Comparison of ENCODE assay signal across 14 mouse cellular contexts in the genomic region with DNA sequence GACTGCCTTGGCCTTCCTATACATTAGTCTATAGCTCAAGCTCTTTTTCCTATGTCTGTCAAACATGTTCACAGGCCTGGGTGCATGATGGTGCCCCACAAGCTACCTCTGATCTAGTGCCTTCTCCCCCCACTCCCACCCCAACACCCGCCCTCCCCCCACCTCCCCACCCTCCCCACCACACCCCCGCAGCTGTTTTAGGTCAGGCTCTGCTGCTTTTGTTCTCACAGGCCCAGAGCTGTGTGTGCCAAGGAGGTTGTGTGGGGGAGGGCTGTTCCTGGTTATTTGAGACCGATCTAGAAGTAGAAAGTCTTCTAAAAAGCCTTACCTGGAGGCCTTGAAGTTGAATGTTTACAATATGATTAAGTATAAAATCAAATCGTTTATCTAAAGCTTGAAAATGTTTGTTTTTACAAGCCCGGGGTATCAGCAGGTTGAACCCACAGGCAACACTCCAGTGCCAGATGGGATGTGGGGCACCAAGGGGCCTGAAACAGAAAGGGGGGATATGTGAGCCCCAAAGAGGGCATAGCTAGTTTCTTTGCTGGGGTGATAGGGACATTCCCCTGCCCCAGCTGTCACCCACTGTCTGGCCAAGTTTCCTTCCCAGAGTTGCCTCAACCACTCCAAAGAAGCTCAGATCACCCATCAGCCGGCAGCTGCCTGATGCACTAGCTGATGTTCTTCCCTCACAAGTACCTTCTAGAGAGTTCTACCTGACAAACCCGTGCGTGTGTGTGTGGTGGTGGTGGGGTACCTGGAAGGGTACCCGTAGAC. TPM values are rescaled to one million over a fixed set of nuclear protein-coding genes. Genes with fewer than 3 reads are reported as not detected.
DNase-seq lines count a peak whose midpoint lies in the region; ATAC-seq lines count a peak whose summit lies in the region.
"Had no signal": no experiment of that assay in that cellular context is flagged by ENCODE, and none has a peak within 500 bp of the region (broad histone marks: within the 10 kb centered on the region; RNA-seq: fewer than 3 reads in every experiment).

No protein-coding gene starts in this region.

- DNase-seq in embryonic facial prominence, embryonic 11.5 days (ENCODE audit: low spot score) = peak; percentile 30
- no peak for DNase-seq in embryonic facial prominence, embryonic 10.5 days (ENCODE audit: low spot score)
- no peak for DNase-seq in limb, embryonic 10.5 days (ENCODE audit: low spot score)
- peak; percentile 83 for DNase-seq in thymus, postnatal 14 days
- DNase-seq in gastrocnemius, adult 8-10 months (ENCODE audit: low spot score in 2 of 2) = no peak
- DNase-seq in left cerebral cortex, postnatal 25 days (ENCODE audit: low spot score in 2 of 2) = no peak
- DNase-seq: cerebellum, adult 2 months; heart, adult 11 months; heart, postnatal 10 days; kidney, postnatal 36 days; lung, embryonic 14.5 days had no signal

- H3K36me3 ChIP-seq in embryonic facial prominence, embryonic 11.5 days (replicated peaks; ENCODE audit: control insufficient read depth, insufficient read depth, low read depth, low read length) = no peaks in the 10 kb centered on the region
- no peaks in the 10 kb centered on the region for H3K36me3 ChIP-seq in embryonic facial prominence, embryonic 10.5 days (replicated peaks)
- no peaks in the 10 kb centered on the region for H3K36me3 ChIP-seq in limb, embryonic 12.5 days
- no peaks in the 10 kb centered on the region for H3K36me3 ChIP-seq in limb, embryonic 10.5 days
- H3K36me3 ChIP-seq: hindbrain, embryonic 15.5 days had no signal

- H3K9ac ChIP-seq in embryonic facial prominence, embryonic 11.5 days (replicated peaks; ENCODE audit: low read length) = no peak overlapping the region
- no peak overlapping the region for H3K9ac ChIP-seq in limb, embryonic 12.5 days (replicated peaks)
- H3K9ac ChIP-seq: hindbrain, embryonic 15.5 days; lung, embryonic 14.5 days had no signal

- WGBS in embryonic facial prominence, embryonic 11.5 days = 64% methylated on average over 9 of the region's 9 CpGs
- 69% methylated on average over 9 of the region's 9 CpGs for WGBS in embryonic facial prominence, embryonic 10.5 days
- WGBS in limb, embryonic 12.5 days = 71% methylated on average over 9 of the region's 9 CpGs
- WGBS in limb, embryonic 10.5 days = 77% methylated on average over 9 of the region's 9 CpGs

- no peak overlapping the region for H3K4me3 ChIP-seq in embryonic facial prominence, embryonic 11.5 days (ENCODE audit: low read depth, low read length)
- H3K4me3 ChIP-seq in embryonic facial prominence, embryonic 10.5 days = no peak overlapping the region
- no peak overlapping the region for H3K4me3 ChIP-seq in limb, embryonic 12.5 days (replicated peaks)
- H3K4me3 ChIP-seq in limb, embryonic 10.5 days = no peak overlapping the region
- H3K4me3 ChIP-seq: hindbrain, embryonic 15.5 days had no signal

- no peaks in the 10 kb centered on the region for H3K27me3 ChIP-seq in embryonic facial prominence, embryonic 11.5 days (ENCODE audit: control insufficient read depth, insufficient read depth, low read length)
- H3K27me3 ChIP-seq in embryonic facial prominence, embryonic 10.5 days (replicated peaks; ENCODE audit: low read depth, poor library complexity, severe bottlenecking) = no peaks in the 10 kb centered on the region
- H3K27me3 ChIP-seq in limb, embryonic 12.5 days = no peaks in the 10 kb centered on the region
- H3K27me3 ChIP-seq in limb, embryonic 10.5 days (ENCODE audit: low read depth, poor library complexity, severe bottlenecking) = no peaks in the 10 kb centered on the region
- H3K27me3 ChIP-seq: hindbrain, embryonic 15.5 days had no signal

- H3K4me2 ChIP-seq in embryonic facial prominence, embryonic 11.5 days (ENCODE audit: low read depth, low read length) = no peak overlapping the region
- no peak overlapping the region for H3K4me2 ChIP-seq in limb, embryonic 12.5 days
- H3K4me2 ChIP-seq: hindbrain, embryonic 15.5 days; lung, embryonic 14.5 days had no signal

- H3K27ac ChIP-seq in embryonic facial prominence, embryonic 11.5 days (replicated peaks; ENCODE audit: low read depth, low read length) = no peak overlapping the region
- no peak overlapping the region for H3K27ac ChIP-seq in embryonic facial prominence, embryonic 10.5 days (replicated peaks)
- H3K27ac ChIP-seq in limb, embryonic 12.5 days = no peak overlapping the region
- no peak overlapping the region for H3K27ac ChIP-seq in limb, embryonic 10.5 days
- H3K27ac ChIP-seq: hindbrain, embryonic 15.5 days had no signal

- H3K4me1 ChIP-seq in embryonic facial prominence, embryonic 11.5 days (ENCODE audit: control insufficient read depth, insufficient read depth, low read length) = no peaks in the 10 kb centered on the region
- H3K4me1 ChIP-seq in embryonic facial prominence, embryonic 10.5 days = peaks cover 7% of the 10 kb centered on the region; the same call in 1 of the 2 replicates
- peaks cover 5% of the 10 kb centered on the region for H3K4me1 ChIP-seq in limb, embryonic 12.5 days (replicated peaks)
- peaks cover 6% of the 10 kb centered on the region; the same call in 1 of the 2 replicates for H3K4me1 ChIP-seq in limb, embryonic 10.5 days
- H3K4me1 ChIP-seq: hindbrain, embryonic 15.5 days had no signal

- intact Hi-C loops in left cerebral cortex, postnatal 25 days (cut with DNase I) = no loop called here

- no peak for ATAC-seq in embryonic facial prominence, embryonic 11.5 days (replicated peaks; ENCODE audit: insufficient number of reproducible peaks, low FRiP score, low TSS enrichment, low read depth)
- ATAC-seq in limb, embryonic 12.5 days (ENCODE audit: insufficient number of reproducible peaks, insufficient read depth, low FRiP score, low TSS enrichment, low read depth) = 0 out of 2 replicates have a peak, but pooled peaks have one; percentile 42
- peak; percentile 20; the same call in 1 of the 2 replicates for ATAC-seq in neutrophil, adult 5-6 weeks (ENCODE audit: extremely low read depth, insufficient number of reproducible peaks, low FRiP score, poor library complexity, severe bottlenecking)

- no peaks in the 10 kb centered on the region for H3K9me3 ChIP-seq in embryonic facial prominence, embryonic 11.5 days (replicated peaks; ENCODE audit: control insufficient read depth, low read length)
- no peaks in the 10 kb centered on the region for H3K9me3 ChIP-seq in embryonic facial prominence, embryonic 10.5 days
- no peaks in the 10 kb centered on the region for H3K9me3 ChIP-seq in limb, embryonic 12.5 days
- H3K9me3 ChIP-seq in limb, embryonic 10.5 days (replicated peaks) = no peaks in the 10 kb centered on the region
- H3K9me3 ChIP-seq: hindbrain, embryonic 15.5 days had no signal

RNA-seq across cellular contexts. Expression of gene Edaradd, which starts 8.9 kb away (rescaled TPM):
- 3.1 TPM in 2 replicates for polyA plus RNA-seq in embryonic facial prominence, embryonic 11.5 days (2014; fragmentation: Nextera tagmentation; extraction: Ambion mirVana)
- polyA plus RNA-seq in embryonic facial prominence, embryonic 10.5 days (2016; fragmentation: Nextera tagmentation; extraction: Ambion mirVana) = 2.6 and 2.7 TPM in 2 replicates
- 2.3 and 2.5 TPM in 2 replicates for polyA plus RNA-seq in limb, embryonic 12.5 days (2016; fragmentation: Nextera tagmentation; extraction: Ambion mirVana)
- polyA plus RNA-seq in limb, embryonic 10.5 days (2016; fragmentation: Nextera tagmentation; extraction: Ambion mirVana) = 1.3 and 1.7 TPM in 2 replicates
- 10.2 and 10.7 TPM in 2 replicates for total RNA-seq in neutrophil, adult 5-6 weeks (2017)
- total RNA-seq in gastrocnemius, adult 8-10 months (2022) = not detected
- total RNA-seq in left cerebral cortex, postnatal 25 days (2021) = under 1 TPM; 0.09 to 0.16 TPM
- polyA plus RNA-seq: cerebellum, adult 2 months had no signal

RNA-seq across cellular contexts. Expression of gene Lgals8, which starts 46.6 kb away (rescaled TPM):
- 11.4 and 11.9 TPM in 2 replicates for polyA plus RNA-seq in embryonic facial prominence, embryonic 11.5 days (2014; fragmentation: Nextera tagmentation; extraction: Ambion mirVana)
- polyA plus RNA-seq in embryonic facial prominence, embryonic 10.5 days (2016; fragmentation: Nextera tagmentation; extraction: Ambion mirVana) = 7.8 and 9.0 TPM in 2 replicates
- 13.0 TPM in 2 replicates for polyA plus RNA-seq in limb, embryonic 12.5 days (2016; fragmentation: Nextera tagmentation; extraction: Ambion mirVana)
- polyA plus RNA-seq in limb, embryonic 10.5 days (2016; fragmentation: Nextera tagmentation; extraction: Ambion mirVana) = 5.6 and 10.6 TPM in 2 replicates
- total RNA-seq in neutrophil, adult 5-6 weeks (2017) = 130 and 160 TPM in 2 replicates
- 10 to 100 TPM; 24.3 to 28.3 (median 25.2) TPM for total RNA-seq in gastrocnemius, adult 8-10 months (2022)
- total RNA-seq in left cerebral cortex, postnatal 25 days (2021) = 10 to 100 TPM; 23.2 to 28.5 TPM

RNA-seq across cellular contexts. Expression of gene Ero1lb, which starts 54.3 kb away (rescaled TPM):
- 7.8 and 8.8 TPM in 2 replicates for polyA plus RNA-seq in embryonic facial prominence, embryonic 11.5 days (2014; fragmentation: Nextera tagmentation; extraction: Ambion mirVana)
- polyA plus RNA-seq in embryonic facial prominence, embryonic 10.5 days (2016; fragmentation: Nextera tagmentation; extraction: Ambion mirVana) = 7.4 and 7.5 TPM in 2 replicates
- 6.4 and 6.8 TPM in 2 replicates for polyA plus RNA-seq in limb, embryonic 12.5 days (2016; fragmentation: Nextera tagmentation; extraction: Ambion mirVana)
- polyA plus RNA-seq in limb, embryonic 10.5 days (2016; fragmentation: Nextera tagmentation; extraction: Ambion mirVana) = 6.0 and 7.9 TPM in 2 replicates
- total RNA-seq in neutrophil, adult 5-6 weeks (2017) = 80.3 and 87.4 TPM in 2 replicates
- total RNA-seq in gastrocnemius, adult 8-10 months (2022) = 1 to 10 TPM in 3 of 4 experiments, under 1 TPM in 1; 0.80 to 2.0 (median 1.4) TPM
- 10 to 100 TPM; 15.1 to 17.1 TPM for total RNA-seq in left cerebral cortex, postnatal 25 days (2021)

Comparison
In these comparisons a context has a peak if more than half of its experiments do, and no peak if none do; other contexts are left out.
1. DNase-seq: peak in embryonic facial prominence, embryonic 11.5 days (single experiment) and thymus, postnatal 14 days (single experiment); none in embryonic facial prominence, embryonic 10.5 days (single experiment), limb, embryonic 10.5 days (single experiment), gastrocnemius, adult 8-10 months (0 of 2) and left cerebral cortex, postnatal 25 days (0 of 2).